Mouse (Mus musculus): ENCODE results near the gene Psen1. TPM values are rescaled to one million over a fixed set of nuclear protein-coding genes. Genes with fewer than 3 reads are reported as not detected.
A peak's percentile ranks its signal among the peaks of the same experiment; 100 is the strongest.

The Psen1 gene
- polyA plus RNA-seq, 1 experiment: 20.2 TPM

DNA sequence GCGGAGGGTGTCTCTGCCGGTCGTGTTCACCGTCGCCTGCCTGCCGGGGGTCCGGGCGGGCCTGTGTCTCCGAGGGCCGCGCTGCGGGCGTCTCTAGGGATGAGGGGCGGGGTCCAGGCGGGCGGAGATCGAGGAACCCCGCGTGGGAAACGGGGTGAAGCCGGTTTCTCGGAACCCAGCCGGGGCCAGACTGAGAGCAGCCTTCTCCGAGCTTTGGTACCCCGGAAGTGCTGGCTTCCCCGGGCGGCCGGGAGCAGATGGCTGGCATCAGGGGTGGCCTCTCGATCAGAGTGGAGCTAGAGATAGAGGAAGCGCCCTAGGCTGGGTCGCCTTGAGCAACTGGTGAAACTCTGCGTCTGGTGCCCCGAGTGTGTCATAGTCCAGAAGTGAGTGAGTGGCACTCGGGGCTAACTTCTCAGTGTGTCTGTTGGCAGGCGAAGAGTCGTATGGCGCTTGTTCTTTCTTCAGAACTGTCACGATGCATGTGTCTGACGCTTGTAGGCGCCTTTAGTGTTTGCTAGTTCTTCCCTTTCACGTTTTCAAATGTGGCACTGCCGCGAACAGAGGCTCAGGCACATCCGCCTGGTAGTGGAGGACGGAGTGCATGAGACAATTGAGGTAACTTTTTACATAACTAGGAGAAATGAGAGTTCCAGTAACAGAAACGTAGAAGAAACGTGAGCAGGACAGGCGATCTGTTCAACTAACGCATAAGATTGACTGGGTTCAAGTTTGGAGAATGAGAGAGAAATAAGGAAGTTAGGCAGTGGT lies 549 bp downstream of the Psen1 start:
- H3K36me3 ChIP-seq (ENCODE audit: control insufficient read depth, insufficient read depth, low read length): no peaks in the 10 kb centered on the region
- peak in 1 of 2 experiments; percentile 23 for DNase-seq (ENCODE audit: low read depth in 1 of 2, low spot score in 2 of 2)
- H3K27ac ChIP-seq (ENCODE audit: insufficient read depth, low read length): peak overlapping the region; percentile 94
- TF ChIP-seq POLR2A (IDR thresholded peaks at IDR 0.05; ENCODE audit: low read depth, low read length) (no peak), CTCF (IDR thresholded peaks at IDR 0.05; ENCODE audit: extremely low read depth, insufficient read depth, insufficient read length, insufficient replicate concordance) (no peak)
- under 1% methylated on average over 49 of the region's 49 CpGs for WGBS
- peak overlapping the region; percentile 95 for H3K4me3 ChIP-seq (ENCODE audit: extremely low read depth, insufficient read depth, insufficient read length)
- no peaks in the 10 kb centered on the region for H3K4me1 ChIP-seq (ENCODE audit: control insufficient read depth, insufficient read depth, insufficient read length)
- H3K27me3 ChIP-seq (ENCODE audit: control insufficient read depth, insufficient read depth, low read length): no peaks in the 10 kb centered on the region

- WGBS: 1% methylated on average over 6 of the region's 6 CpGs
- H3K4me3 ChIP-seq (ENCODE audit: extremely low read depth, insufficient read depth, insufficient read length): peak overlapping the region; percentile 95
- peak overlapping the region; percentile 94 for H3K27ac ChIP-seq (ENCODE audit: insufficient read depth, low read length)
- no peak for DNase-seq (ENCODE audit: low read depth in 1 of 2, low spot score in 2 of 2)
- no peaks in the 10 kb centered on the region for H3K36me3 ChIP-seq (ENCODE audit: control insufficient read depth, insufficient read depth, low read length)
- TF ChIP-seq CTCF (IDR thresholded peaks at IDR 0.05; ENCODE audit: extremely low read depth, insufficient read depth, insufficient read length, insufficient replicate concordance) (no peak), POLR2A (IDR thresholded peaks at IDR 0.05; ENCODE audit: low read depth, low read length) (no peak)
- no peaks in the 10 kb centered on the region for H3K4me1 ChIP-seq (ENCODE audit: control insufficient read depth, insufficient read depth, insufficient read length)
- no peaks in the 10 kb centered on the region for H3K27me3 ChIP-seq (ENCODE audit: control insufficient read depth, insufficient read depth, low read length)
Measured at GRCm38 (mm10) chr12:83689087-83689432, 1.1 kb downstream of the Psen1 start.

GRCm38 (mm10) chr12:83694011-83694410 lies 6.1 kb downstream of the Psen1 start:
- H3K36me3 ChIP-seq (ENCODE audit: control insufficient read depth, insufficient read depth, low read length): 0 out of 2 replicates have a peak, but pooled peaks cover 2% of the 10 kb centered on the region
- no peak for DNase-seq (ENCODE audit: low read depth in 1 of 2, low spot score in 2 of 2)
- H3K27ac ChIP-seq (ENCODE audit: insufficient read depth, low read length): no peak overlapping the region
- no peaks in the 10 kb centered on the region for H3K4me1 ChIP-seq (ENCODE audit: control insufficient read depth, insufficient read depth, insufficient read length)
- no peak for TF ChIP-seq POLR2A (IDR thresholded peaks at IDR 0.05; ENCODE audit: low read depth, low read length)
- no peak for TF ChIP-seq CTCF (IDR thresholded peaks at IDR 0.05; ENCODE audit: extremely low read depth, insufficient read depth, insufficient read length, insufficient replicate concordance)
- H3K4me3 ChIP-seq (ENCODE audit: extremely low read depth, insufficient read depth, insufficient read length): no peak overlapping the region
- WGBS: 90% methylated on average over 5 of the region's 5 CpGs
- H3K27me3 ChIP-seq (ENCODE audit: control insufficient read depth, insufficient read depth, low read length): no peaks in the 10 kb centered on the region

GRCm38 (mm10) chr12:83694669-83695068 lies 6.7 kb downstream of the Psen1 start:
- H3K27me3 ChIP-seq (ENCODE audit: control insufficient read depth, insufficient read depth, low read length): no peaks in the 10 kb centered on the region
- WGBS: 89% methylated on average over 3 of the region's 3 CpGs
- no peak for TF ChIP-seq POLR2A (IDR thresholded peaks at IDR 0.05; ENCODE audit: low read depth, low read length)
- no peak for TF ChIP-seq CTCF (IDR thresholded peaks at IDR 0.05; ENCODE audit: extremely low read depth, insufficient read depth, insufficient read length, insufficient replicate concordance)
- peaks cover 5% of the 10 kb centered on the region for H3K36me3 ChIP-seq (ENCODE audit: control insufficient read depth, insufficient read depth, low read length)
- no peaks in the 10 kb centered on the region for H3K4me1 ChIP-seq (ENCODE audit: control insufficient read depth, insufficient read depth, insufficient read length)
- H3K27ac ChIP-seq (ENCODE audit: insufficient read depth, low read length): no peak overlapping the region
- no peak overlapping the region for H3K4me3 ChIP-seq (ENCODE audit: extremely low read depth, insufficient read depth, insufficient read length)
- no peak for DNase-seq (ENCODE audit: low read depth in 1 of 2, low spot score in 2 of 2)

- no peak for DNase-seq (ENCODE audit: low read depth in 1 of 2, low spot score in 2 of 2)
- Histone ChIP-seq H3K36me3 (ENCODE audit: control insufficient read depth, insufficient read depth, low read length) (peaks cover 16% of the 10 kb centered on the region), H3K4me3 (ENCODE audit: extremely low read depth, insufficient read depth, insufficient read length) (no peak overlapping the region), H3K4me1 (ENCODE audit: control insufficient read depth, insufficient read depth, insufficient read length) (no peaks in the 10 kb centered on the region; the same call in 1 of the 2 replicates), H3K27ac (ENCODE audit: insufficient read depth, low read length) (no peak overlapping the region), H3K27me3 (ENCODE audit: control insufficient read depth, insufficient read depth, low read length) (no peaks in the 10 kb centered on the region)
- WGBS: 92% methylated on average over 4 of the region's 4 CpGs
- TF ChIP-seq POLR2A (IDR thresholded peaks at IDR 0.05; ENCODE audit: low read depth, low read length): no peak
- no peak for TF ChIP-seq CTCF (IDR thresholded peaks at IDR 0.05; ENCODE audit: extremely low read depth, insufficient read depth, insufficient read length, insufficient replicate concordance)
Measured at GRCm38 (mm10) chr12:83698637-83699036, 10.7 kb downstream of the Psen1 start.

DNA sequence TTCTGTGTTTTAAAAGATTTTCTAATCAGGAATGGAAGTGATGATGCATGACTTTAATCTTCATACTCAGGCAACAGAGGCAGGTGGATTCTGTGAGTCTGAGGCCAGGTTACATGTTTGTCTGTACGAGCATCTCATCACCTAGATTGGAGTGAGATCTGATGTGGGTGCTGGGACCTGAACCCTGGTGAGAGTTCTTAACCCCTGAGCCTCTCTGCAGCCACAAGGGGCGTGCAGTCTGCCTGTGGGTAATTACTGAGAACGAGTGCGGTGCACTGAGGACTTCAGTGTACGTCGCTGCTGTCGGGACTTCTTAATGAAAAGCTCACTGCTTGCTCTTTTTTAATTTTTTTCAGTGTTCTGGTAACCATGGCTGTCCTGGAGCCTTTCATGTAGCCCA lies 13.7 kb downstream of the Psen1 start:
- Histone ChIP-seq H3K27me3 (ENCODE audit: control insufficient read depth, insufficient read depth, low read length) (no peaks in the 10 kb centered on the region), H3K4me3 (ENCODE audit: extremely low read depth, insufficient read depth, insufficient read length) (no peak overlapping the region), H3K36me3 (ENCODE audit: control insufficient read depth, insufficient read depth, low read length) (peaks cover 15% of the 10 kb centered on the region), H3K4me1 (ENCODE audit: control insufficient read depth, insufficient read depth, insufficient read length) (no peaks in the 10 kb centered on the region; the same call in 1 of the 2 replicates), H3K27ac (ENCODE audit: insufficient read depth, low read length) (no peak overlapping the region)
- 93% methylated on average over 7 of the region's 7 CpGs for WGBS
- TF ChIP-seq CTCF (IDR thresholded peaks at IDR 0.05; ENCODE audit: extremely low read depth, insufficient read depth, insufficient read length, insufficient replicate concordance) (no peak), POLR2A (IDR thresholded peaks at IDR 0.05; ENCODE audit: low read depth, low read length) (no peak)
- DNase-seq (ENCODE audit: low read depth in 1 of 2, low spot score in 2 of 2): no peak

- 93% methylated on average over 4 of the region's 4 CpGs for WGBS
- Histone ChIP-seq H3K4me3 (ENCODE audit: extremely low read depth, insufficient read depth, insufficient read length) (no peak overlapping the region), H3K27ac (ENCODE audit: insufficient read depth, low read length) (no peak overlapping the region), H3K36me3 (ENCODE audit: control insufficient read depth, insufficient read depth, low read length) (peaks cover 15% of the 10 kb centered on the region), H3K4me1 (ENCODE audit: control insufficient read depth, insufficient read depth, insufficient read length) (no peaks in the 10 kb centered on the region; the same call in 1 of the 2 replicates), H3K27me3 (ENCODE audit: control insufficient read depth, insufficient read depth, low read length) (no peaks in the 10 kb centered on the region)
- TF ChIP-seq CTCF (IDR thresholded peaks at IDR 0.05; ENCODE audit: extremely low read depth, insufficient read depth, insufficient read length, insufficient replicate concordance): no peak
- TF ChIP-seq POLR2A (IDR thresholded peaks at IDR 0.05; ENCODE audit: low read depth, low read length): no peak
- DNase-seq (ENCODE audit: low read depth in 1 of 2, low spot score in 2 of 2): no peak
Measured at GRCm38 (mm10) chr12:83702796-83703195, 14.8 kb downstream of the Psen1 start.

Data from spleen, adult 2 months (tissue).